Mouse (Mus musculus): ENCODE results near the gene D630003M21Rik.

Gene D630003M21Rik

GRCm38 (mm10) chr2:158138778-158139177 is 90.2 kb downstream of the D630003M21Rik start:
- no peak for DNase-seq

GRCm38 (mm10) chr2:158137771-158138170 is 91.3 kb downstream of the D630003M21Rik start:
- no peak for DNase-seq

- no peak for DNase-seq
Observed at GRCm38 (mm10) chr2:158136205-158136604, 92.8 kb downstream of the D630003M21Rik start.

- no peak for DNase-seq
Observed at GRCm38 (mm10) chr2:158133050-158133449, 96.0 kb downstream of the D630003M21Rik start.
